Mouse (Mus musculus) left cerebral cortex, adult 8-10 months (tissue): ENCODE measurements at regions not wholly inside any gene's neighbourhood (a gene's known extent, or its start where the extent isn't known, plus 50 kb on each side); places are given as distances from the start of the nearest gene placed in this dataset.

ENCODE experiments used
- DNase-seq, 2 experiments: peaks; one replicate each; pipeline ENCODE4 v3.0.0; 2022; ENCODE audit warnings: low spot score in 2 of 2

DNA sequence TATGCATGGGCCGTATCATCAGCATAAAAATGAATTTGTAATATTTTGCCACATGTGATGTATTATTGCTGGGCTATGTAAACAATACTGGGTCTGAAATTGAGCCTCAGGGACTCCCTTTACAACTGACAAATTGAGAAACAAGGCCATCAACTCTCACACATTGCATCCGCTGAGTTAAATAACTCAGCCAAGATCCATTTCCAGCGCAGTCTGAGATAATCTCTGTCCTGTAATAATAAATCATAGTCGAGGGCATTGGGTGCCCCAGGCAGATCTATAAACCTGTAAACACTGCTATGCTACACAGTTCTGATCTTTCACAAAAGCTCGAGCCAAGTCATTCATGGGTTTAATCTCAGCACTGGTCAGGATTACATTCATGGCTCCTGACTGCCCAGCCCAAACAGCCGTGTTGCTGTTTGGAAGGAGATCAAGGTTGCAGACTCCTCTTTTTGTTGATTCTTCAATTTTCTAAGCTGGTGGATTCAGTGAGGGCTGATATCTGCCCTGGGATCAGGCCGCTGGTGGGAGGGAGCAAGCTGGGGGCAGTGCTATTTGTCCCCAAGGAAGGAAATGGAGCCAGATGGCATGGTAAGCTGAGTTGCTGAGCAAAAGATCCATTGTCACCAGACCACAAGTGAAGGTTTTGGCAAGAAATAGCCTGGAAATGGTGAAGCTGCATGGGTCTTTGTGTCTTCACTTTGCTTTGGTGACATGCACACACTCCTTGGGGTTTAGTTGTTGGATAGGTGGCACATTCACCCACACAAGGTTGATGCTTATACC, 160.0 kb upstream of the Bmper start:
- DNase-seq, result no peak

DNA sequence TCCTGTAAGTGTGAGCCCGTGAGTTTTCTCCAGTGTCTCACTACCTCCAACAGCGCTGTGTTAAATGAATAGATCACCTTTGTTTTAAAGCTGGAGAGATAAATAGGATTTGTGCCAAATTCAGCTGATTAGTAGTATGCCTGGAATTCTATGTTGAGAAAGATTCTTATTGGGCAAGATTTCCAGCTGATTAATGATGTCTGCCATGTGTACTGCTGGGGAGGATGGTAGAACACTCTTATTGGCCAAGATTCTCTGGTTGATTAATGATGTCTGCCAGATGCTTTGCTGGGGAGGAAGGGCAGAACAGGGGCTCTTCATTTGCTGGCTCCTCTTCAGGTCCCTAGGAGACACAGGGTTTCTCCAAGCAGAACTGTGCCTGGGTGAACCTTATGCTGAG, 158.9 kb upstream of the Bmper start:
- no peak for DNase-seq

DNA sequence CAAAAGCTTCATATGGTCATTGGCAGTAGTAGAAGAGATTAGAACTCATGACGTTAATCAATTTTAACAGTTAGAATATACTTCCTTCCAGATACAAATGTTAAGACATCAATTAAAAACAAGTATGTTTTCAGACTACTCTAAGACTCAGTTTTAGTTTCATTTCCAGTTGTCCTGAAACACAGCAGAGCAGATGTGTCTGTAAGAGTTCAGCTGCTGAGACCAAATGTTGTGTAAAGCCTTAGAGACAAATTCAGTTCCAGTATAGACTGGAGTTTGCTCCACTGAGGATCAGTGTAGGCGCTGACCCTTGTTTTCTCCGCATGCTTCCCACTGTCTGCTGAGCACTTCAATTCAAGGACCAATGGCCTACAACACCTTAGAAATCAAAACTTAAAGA, 158.1 kb upstream of the Bmper start:
- no peak for DNase-seq

DNA sequence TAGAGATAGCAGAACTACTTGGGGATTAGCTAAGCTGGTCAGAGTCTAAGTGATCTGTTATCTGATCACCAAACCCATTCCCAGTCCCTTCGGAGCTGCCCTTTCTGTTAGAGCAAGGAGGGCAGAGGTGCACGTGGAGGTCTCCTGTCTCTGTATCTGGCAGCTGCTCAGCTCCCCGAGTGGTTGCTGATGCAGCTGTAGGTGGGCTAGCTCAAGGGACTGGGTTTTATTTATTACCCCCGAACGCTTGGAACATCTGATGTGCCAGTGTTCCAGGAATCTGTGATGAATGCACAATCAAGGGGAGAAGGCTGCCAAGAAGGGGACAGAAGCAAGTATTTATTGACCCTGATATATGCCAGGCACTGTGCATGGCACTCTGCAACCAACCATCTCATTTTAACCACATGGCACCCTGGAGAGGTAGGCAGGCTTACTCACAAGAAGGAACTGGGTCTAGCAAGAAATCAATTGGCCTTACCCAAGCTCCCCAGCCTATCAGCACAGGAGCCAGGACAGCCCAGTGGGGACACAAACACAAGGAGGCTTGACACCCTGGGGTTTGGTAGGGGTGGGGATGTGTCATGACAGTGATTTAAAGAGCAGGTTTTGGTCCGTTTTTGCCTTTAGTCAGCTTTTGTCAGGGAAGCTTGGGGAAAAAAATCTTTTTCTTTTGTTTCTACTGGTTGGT, 154.6 kb upstream of the Bmper start:
- no peak for DNase-seq

DNA sequence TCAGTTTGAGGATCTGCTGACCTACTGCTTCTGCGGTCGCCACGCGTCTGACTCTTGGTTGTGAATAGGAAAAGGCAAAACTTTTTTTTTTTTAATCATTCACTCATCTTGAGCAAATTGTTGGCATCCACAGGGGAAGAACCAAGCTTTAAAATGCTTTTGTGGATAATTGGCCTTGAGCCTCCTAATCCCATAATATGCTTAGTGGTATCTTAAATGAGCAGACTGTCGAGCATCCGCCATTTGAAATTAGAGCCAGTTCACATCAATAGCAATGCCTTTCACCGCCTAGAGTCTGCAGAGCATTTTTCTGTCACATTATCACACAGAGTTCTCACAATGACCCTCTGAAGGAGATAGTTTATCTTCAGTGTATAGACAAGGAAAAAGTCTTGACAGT, 153.7 kb upstream of the Bmper start:
- DNase-seq, result no peak

DNA sequence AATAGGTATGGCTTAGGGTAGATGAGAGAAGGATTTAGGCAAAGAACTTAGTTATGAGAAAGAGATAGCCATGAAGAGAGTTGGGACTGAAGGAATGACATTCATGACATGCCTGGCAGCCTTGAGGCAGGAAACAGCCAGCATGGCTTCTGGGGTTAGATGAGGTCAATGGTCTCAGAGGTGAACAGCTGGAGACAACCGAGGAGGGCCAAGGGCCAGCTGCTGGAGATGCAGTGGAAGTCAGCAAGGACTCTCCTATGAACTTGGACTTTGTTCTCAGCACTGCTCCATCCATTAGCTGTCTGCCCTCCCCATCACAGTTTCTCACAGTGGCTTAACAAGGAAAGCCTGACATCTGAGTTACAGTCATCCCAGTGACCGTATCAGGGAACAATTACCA, 151.9 kb upstream of the Bmper start:
- no peak for DNase-seq

DNA sequence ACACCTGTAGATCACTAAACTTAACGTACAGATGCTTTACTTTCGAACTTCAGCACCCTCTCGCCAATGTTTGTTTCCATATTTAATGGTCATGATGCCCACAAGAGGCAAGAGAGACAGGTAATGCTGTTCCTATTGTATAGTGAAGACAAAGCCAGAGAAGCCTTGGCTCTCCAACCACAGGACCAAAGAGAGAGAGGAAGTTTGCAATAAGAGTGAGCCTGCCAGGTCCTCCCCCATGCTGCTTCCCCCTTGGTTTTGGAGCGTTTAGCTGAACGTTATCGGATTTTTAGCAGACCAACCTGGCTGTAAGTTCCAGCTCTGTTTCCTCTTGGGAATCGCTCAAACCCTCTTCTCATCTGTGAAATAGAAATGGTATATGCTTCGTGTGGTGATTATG, 150.1 kb upstream of the Bmper start:
- DNase-seq, result no peak

DNA sequence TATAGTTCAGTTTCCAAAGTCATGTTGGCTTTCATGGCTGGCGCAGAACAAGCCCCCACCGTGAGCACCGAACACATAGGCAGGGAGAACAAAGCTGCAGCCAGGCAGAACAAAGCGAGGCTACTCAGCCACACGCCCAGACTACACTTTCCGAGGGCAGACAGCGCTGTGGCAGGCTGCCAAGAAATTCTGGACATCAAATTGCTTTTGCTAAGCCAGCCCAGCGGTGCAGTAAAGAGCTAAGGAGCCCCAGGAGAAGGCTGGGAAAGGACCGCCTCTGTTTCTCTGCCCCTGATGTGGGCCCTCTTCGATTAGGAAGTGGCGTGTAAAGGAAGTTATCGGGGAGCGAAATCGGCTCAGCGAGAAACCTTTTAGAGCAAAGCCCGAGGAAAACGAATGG, 139.3 kb upstream of the Bmper start:
- peak in 1 of 2 experiments; percentile 10 for DNase-seq

DNA sequence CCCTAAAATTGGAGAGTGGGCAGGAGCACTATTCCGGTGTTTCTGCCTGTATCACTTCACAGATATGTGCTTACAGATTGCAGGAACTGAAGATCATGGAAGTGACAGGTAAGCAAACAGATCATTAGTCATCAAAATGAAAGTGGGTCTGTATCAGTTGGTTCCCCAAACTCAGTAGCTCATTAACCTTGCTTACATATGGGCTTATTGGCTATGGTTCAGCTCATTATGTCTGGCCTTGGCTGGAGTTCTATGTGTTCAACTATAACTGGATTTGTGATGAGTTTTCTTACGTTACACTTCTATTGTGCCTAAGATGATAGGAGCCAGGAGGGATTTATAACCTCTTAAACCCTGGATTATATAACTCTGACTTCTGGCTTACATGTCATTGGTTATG, 133.5 kb upstream of the Bmper start:
- no peak for DNase-seq

DNA sequence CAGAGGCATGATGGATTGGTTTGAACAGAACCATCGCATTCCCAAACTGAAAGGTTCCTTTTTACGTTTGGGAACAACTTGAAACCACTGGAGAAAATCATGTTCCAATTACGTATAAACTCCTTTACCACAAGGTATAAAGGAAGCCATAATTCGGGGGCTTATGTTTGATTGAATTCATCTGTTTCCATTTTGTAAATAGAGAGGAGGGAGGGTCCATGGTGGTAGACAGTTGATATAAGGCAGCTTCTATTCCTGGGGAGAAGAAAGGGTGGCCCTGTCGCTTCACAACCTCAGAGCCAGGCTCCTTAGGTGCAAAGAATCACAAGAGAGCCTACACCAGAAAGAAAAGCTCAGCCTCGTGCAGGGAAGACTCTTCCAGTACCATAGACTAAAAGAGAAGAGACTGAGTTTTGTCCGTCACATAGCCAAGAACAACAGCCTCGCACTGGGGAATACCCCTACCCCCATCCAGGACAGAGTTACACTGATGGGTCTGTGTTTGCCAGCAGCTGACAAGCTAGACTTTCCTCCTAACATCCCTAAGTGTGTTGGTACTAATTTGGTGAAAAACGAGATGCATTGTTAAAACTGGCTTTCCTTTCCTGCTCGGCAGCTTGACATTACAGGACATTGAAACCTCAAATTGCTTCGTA, 125.6 kb upstream of the Bmper start:
- DNase-seq, result no peak

DNA sequence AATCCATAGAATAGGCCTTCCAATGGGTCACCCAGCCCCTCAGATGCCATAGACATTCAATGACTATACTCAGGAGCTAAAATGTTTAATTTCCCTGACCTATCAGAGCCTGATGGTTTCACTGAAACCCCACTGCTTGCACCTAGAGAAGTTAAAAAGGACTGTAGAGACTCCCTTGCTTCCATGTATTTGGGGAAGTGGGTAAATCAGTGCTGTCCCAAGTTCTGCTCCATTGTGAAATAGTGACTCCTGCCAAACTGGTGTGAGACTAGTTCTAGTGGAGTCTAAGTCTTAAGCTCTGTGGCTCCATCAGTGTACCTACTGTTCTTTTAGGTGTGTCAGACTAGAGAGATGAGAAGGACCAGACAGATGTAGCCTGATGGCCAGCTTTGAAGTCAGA, 121.3 kb upstream of the Bmper start:
- no peak for DNase-seq

DNA sequence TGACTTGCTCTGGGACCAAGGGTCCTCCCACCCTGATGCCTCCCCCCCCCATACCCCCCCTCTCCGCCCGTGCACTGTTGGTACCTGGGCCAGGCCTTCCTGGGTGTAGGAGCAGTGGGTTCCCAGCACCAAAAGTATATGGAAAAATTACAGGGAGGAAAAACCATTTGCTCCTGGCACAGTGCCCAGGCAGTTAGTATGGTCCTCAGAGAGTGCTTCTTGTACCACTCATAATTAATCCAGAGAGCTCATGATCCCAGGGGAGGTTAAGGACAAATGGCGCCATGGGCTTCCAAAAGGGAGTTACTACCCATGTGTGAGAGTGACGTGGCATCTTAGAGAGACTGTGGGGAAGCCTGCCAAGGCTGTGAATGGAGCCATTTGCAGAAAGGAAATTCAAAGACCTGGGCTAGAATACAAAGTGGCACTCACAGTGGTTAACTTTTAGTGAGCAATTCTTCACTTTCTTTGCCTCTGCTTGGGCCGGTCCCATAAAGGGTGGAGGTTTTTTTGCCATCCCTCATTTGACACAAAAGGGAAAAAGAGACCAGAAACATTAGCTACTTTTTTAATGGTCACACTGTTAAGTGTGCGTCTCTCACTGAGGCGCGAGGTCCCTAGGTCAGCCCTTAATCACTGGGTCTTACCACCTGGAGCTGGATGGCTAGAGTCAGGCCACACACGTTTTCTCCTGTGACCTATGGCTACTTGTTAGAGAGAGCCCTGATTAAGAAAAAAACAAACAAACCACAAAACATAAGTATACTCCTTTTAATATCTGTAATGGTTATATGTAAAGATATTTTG, 120.7 kb upstream of the Bmper start:
- DNase-seq, result peak in 1 of 2 experiments; percentile 36

DNA sequence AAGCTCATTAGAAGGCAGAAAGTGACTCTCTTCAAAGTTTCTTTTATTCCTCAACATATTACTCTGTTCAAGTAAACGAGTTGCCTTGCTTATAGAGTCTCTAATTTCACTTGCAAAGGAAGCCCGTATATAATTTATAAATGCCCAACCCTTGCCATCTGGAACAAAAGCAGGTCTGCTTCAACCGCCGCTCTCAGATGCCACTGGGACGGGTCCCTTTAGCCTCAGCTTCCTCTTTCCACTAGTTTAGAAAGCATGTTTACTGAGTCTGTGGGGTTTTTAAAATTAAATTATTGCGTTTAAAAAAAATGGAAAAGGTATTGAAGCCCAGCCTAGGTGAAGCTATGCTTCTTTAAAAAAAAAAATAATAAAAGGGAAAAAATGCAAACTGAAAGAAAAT, 111.4 kb upstream of the Bmper start:
- no peak for DNase-seq

DNA sequence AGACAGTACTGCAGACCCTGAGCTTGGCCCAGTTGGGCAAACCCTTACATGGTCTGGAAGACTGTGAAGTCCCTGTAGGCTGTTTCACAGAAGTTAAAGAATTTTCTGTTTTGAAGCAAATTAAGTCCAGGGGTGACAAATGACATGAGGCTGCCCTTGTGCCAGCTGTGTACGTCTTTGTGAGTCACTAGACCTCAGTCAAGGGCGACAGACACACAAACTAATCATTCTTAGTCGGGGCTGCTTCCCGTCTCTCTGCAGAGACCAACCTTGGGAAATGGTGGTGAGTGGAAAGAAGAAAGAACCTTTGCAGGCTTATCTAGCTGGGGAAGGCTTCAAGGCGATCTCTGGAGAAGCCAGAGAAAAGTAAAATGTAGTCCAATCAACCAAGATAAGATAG, 107.8 kb upstream of the Bmper start:
- no peak for DNase-seq

DNA sequence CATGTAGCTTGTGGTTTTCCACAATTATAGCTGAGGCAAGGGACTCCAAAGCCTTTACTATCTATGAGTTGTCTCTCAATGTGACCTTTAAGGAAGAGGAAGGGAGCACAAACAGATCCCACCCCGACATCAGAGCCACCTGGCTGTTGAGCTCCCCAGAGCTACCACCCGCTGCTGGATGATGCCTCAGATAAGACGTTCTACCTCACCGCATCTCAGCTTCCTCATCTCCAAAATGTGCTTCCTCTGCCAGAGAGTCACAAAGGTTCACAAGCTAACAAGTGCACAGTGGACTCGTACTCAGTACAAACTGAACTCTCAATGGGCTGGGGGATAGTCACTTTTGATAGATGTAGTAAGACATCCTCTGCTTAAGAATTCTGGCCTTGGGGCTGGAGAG, 107.3 kb upstream of the Bmper start:
- DNase-seq, result no peak

DNA sequence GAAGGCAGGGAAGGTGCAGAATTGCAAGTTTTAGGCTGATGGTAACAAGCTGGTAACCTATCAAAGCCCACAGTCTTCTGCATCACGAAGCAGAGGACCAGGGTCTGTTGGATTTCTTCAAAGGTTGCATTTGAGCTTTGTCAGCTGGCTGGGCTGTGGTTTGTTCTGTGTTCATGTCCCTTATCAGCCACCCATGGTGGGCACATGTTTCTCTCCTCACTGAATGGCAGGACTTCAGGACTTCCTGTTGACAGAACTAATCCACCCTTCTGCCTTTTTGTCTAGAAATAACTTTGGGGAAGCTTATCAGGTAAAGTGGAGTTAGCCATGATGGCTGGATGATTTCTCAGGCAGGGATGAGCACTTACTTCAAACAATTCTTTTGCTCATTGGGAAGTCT, 106.6 kb upstream of the Bmper start:
- no peak for DNase-seq

DNA sequence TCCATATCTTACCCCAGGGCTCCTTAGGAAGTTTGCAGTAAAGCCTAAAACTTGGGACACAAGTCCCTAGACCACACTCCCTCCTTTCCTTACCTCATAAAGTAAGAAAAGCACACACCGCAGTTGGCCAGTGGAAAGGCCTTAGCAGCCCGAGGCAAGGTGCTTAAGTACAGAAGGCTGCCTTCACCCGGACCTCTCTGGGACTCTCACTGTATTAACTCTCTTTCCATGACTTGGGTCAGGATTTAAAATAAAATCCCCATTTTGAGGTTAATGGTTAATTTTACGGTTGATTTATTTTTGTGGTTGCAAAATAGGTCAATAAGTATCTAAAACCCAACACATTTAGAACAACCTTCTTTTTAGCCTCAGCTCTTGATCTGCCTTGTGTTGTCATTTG, 103.1 kb upstream of the Bmper start:
- DNase-seq, result no peak

DNA sequence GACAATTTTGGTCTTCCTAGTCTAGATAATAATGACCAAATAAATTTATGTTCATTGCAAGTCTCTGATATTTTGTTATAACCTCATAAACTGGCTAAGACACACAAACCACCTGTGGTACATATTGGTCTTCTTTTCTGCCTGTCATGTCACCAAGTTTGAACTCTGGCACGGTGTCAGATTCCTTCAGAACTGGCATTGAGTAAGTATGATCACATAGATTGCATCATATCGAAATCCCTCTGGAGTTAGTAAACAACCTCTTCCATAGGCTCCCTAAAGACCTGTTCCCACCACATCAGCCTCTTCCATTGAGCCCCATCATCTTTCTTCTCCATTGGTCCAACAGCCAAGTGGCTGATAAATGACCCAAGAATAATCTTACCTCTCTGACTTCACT, 102.1 kb upstream of the Bmper start:
- DNase-seq, result no peak

DNA sequence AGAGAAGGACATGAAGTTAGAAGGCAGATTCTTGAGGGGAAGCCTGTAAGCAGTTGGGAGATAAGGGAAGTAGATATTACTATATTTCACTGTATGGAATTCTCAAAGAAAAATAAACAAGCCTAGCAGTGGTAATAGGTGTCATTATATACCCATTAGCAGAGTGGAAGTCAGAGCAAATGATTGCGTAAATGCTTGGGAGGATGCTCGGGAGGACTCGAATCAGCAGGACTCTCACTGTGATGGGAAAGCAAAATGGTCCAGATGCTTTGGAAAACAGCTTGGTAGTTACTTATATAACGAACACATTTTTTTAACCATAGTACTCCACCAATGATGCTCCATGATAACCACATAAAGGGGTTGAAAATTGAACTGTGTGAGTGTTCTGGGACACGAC, 100.4 kb upstream of the Bmper start:
- no peak for DNase-seq

DNA sequence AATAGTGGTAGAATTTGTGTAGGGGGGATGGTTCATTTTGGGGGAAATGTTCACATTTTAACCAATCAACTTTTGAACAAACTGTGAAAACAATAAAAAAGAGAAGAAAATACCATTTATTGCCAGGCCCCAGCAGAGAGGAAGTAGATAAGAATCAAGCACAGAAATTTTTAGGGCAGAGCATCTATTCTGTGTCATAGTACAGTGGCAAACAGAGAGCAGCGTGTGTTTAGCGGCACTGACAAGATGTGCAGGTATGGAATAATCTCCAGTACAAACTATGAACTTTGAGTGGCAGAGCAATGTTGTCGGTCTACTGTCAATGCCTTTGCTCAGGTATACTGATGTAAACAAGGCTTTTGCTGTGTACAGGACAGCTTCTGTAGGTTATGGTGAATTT, 99.4 kb upstream of the Bmper start:
- no peak for DNase-seq

DNA sequence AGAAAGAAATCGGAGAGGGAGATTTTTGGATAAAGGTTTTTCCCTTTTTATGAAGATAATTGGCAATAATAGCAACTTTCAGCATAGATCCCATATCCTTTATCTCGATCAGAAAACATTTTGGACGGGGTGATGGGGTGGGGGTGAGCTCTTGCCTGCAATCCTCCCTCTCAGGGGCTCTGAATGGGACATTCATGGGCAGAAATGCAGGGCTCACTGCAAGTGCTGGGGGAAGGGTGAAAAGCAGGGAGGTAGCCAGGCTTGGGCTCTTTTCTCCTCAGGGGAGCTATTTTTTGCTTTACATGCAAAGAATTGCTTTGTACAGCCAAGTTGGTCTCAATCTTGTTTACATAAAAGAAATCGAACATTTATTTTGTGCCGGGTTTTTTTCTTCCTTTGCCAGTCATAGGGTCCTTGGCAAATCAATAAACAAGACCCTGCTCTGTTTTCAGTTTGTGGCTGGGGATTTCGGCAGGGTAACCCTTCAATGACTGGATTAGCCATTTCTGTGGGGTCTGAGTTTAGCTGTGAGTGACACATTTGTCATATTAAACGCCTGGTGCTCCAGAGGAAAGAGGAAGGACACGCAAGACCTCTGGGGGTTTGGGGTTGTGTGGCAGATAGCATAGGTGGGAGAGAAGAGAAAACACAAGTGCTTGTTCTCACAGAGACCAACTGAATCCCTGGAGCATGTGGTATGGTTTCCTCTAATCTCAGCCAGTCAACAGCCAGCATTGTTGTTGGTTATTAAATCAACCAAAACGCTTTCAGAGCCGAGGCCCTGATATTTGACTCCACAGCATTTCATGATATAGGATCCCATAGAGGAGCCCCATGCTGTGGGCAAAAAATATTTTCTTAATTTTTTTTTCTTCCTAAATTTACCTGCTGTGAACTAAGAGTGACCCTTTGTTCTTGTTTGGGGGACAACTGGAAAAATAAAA, 96.8 kb upstream of the Bmper start:
- DNase-seq, result no peak
